Mouse (Mus musculus): Measurements from ENCODE around the gene Erp27. TPM values are rescaled to one million over a fixed set of nuclear protein-coding genes. Genes with fewer than 3 reads are reported as not detected.

Gene Erp27
- total and polyA plus RNA-seq, 3 experiments = 0.55 to 1.9 TPM; not detected in 1

GRCm38 (mm10) chr6:136938331-136939126, 16.5 kb upstream of the Erp27 start:
- dilution Hi-C loops (cut with MboI; ENCODE audit: extremely low pct_ligation_motif_present, extremely low pct_unique_long_range_greater_than_20kb, low sequenced_read_pairs) = no loop called here
- TF ChIP-seq JUND (conservative IDR thresholded peaks at IDR 0.05; ENCODE audit: low read depth, low read length) = no peak
- peak; percentile 7; the same call in 1 of the 2 replicates for TF ChIP-seq MXI1 (IDR thresholded peaks at IDR 0.05; ENCODE audit: low read depth, low read length)
- TF ChIP-seq KAT2A (IDR thresholded peaks at IDR 0.05; ENCODE audit: insufficient replicate concordance, low read length) = no peak
- peak; percentile 79; the same call in 1 of the 2 replicates for TF ChIP-seq MAZ (IDR thresholded peaks at IDR 0.05; ENCODE audit: low read depth, low read length)
- TF ChIP-seq GABPA (IDR thresholded peaks at IDR 0.05; ENCODE audit: insufficient replicate concordance, low read depth, low read length) = no peak
- peak; percentile 23; the same call in 1 of the 2 replicates for TF ChIP-seq IRF4 (IDR thresholded peaks at IDR 0.05; ENCODE audit: low read depth, low read length)
- no peak for TF ChIP-seq SMC3 (IDR thresholded peaks at IDR 0.05; ENCODE audit: low read depth, low read length)
- TF ChIP-seq ZC3H11A (IDR thresholded peaks at IDR 0.05; ENCODE audit: low read depth, low read length) = no peak
- TF ChIP-seq MYC (IDR thresholded peaks at IDR 0.05; ENCODE audit: low read depth, low read length) = 0 out of 2 replicates have a peak, but pooled peaks have one; percentile 37
- no peak for TF ChIP-seq CHD1 (IDR thresholded peaks at IDR 0.05; ENCODE audit: low read depth, low read length)
- 0 out of 2 replicates have a peak, but pooled peaks have one; percentile 0 for TF ChIP-seq ETS1 (conservative IDR thresholded peaks at IDR 0.05; ENCODE audit: low read depth, low read length)
- TF ChIP-seq BHLHE40 (IDR thresholded peaks at IDR 0.05; ENCODE audit: low read depth, low read length) = peak; percentile 28; the same call in 1 of the 2 replicates
- no peak for TF ChIP-seq UBTF (IDR thresholded peaks at IDR 0.05; ENCODE audit: low read depth, low read length)
- 0 out of 2 replicates have a peak, but pooled peaks have one; percentile 14 for TF ChIP-seq POLR2AphosphoS2 (IDR thresholded peaks at IDR 0.05; ENCODE audit: low read depth, low read length)
- TF ChIP-seq EP300 (IDR thresholded peaks at IDR 0.05; ENCODE audit: low read length) = no peak; the same call in 1 of the 2 replicates
- TF ChIP-seq MAFK (IDR thresholded peaks at IDR 0.05; ENCODE audit: insufficient replicate concordance, low read length) = no peak
- TF ChIP-seq USF2 (conservative IDR thresholded peaks at IDR 0.05; ENCODE audit: low read depth, low read length) = no peak
- peak; percentile 88 for TF ChIP-seq NRF1 (IDR thresholded peaks at IDR 0.05; ENCODE audit: low read depth, low read length)
- TF ChIP-seq NELFE (IDR thresholded peaks at IDR 0.05; ENCODE audit: low read depth, low read length) = peak; percentile 68; the same call in 1 of the 2 replicates
- TF ChIP-seq ELF1 (IDR thresholded peaks at IDR 0.05; ENCODE audit: low read depth, low read length) = no peak; the same call in 1 of the 2 replicates
- TF ChIP-seq RCOR1 (conservative IDR thresholded peaks at IDR 0.05; ENCODE audit: low read depth, low read length) = no peak
- peak; percentile 75 for TF ChIP-seq POLR2A (IDR thresholded peaks at IDR 0.05; ENCODE audit: low read depth, low read length)
- TF ChIP-seq MAX (IDR thresholded peaks at IDR 0.05; ENCODE audit: low read length) = peak; percentile 73; the same call in 1 of the 2 replicates
- TF ChIP-seq JUN (IDR thresholded peaks at IDR 0.05; ENCODE audit: insufficient read depth, low read depth, low read length) = no peak
- TF ChIP-seq HCFC1 (IDR thresholded peaks at IDR 0.05; ENCODE audit: low read depth, low read length) = no peak
- peak; percentile 51 for TF ChIP-seq CHD2 (IDR thresholded peaks at IDR 0.05; ENCODE audit: low read length)
- TF ChIP-seq SIN3A (IDR thresholded peaks at IDR 0.05; ENCODE audit: low read length) = no peak; the same call in 1 of the 2 replicates
- TF ChIP-seq USF1 (IDR thresholded peaks at IDR 0.05; ENCODE audit: low read depth, low read length) = no peak
- no peak for TF ChIP-seq ZNF384 (IDR thresholded peaks at IDR 0.05; ENCODE audit: low read depth, low read length)
- no peak for TF ChIP-seq ZKSCAN1 (IDR thresholded peaks at IDR 0.05; ENCODE audit: borderline replicate concordance, low read depth, low read length)
- TF ChIP-seq RAD21 (IDR thresholded peaks at IDR 0.05; ENCODE audit: low read depth, low read length) = no peak
- peak; percentile 78 for TF ChIP-seq ZMIZ1 (IDR thresholded peaks at IDR 0.05; ENCODE audit: low read depth, low read length)
- no peak for TF ChIP-seq PAX5 (IDR thresholded peaks at IDR 0.05; ENCODE audit: low read length)
- TF ChIP-seq TBP (conservative IDR thresholded peaks at IDR 0.05; ENCODE audit: low read depth, low read length) = peak; percentile 60; the same call in 1 of the 2 replicates
- no peak for TF ChIP-seq E2F4 (IDR thresholded peaks at IDR 0.05; ENCODE audit: insufficient replicate concordance, low read depth, low read length)
- TF ChIP-seq TCF12 (IDR thresholded peaks at IDR 0.05; ENCODE audit: low read depth, low read length) = peak; percentile 73
- TF ChIP-seq MEF2A (IDR thresholded peaks at IDR 0.05; ENCODE audit: borderline replicate concordance, low read depth, low read length) = peak; percentile 64; the same call in 1 of the 2 replicates
- no peak for TF ChIP-seq CTCF (conservative IDR thresholded peaks at IDR 0.05 in 1 of 2, IDR thresholded peaks at IDR 0.05 in 1 of 2; ENCODE audit: low read depth in 2 of 2, low read length in 2 of 2)
- Histone ChIP-seq H3K79me2 (replicated peaks; ENCODE audit: control insufficient read depth, extremely low read depth, insufficient read depth, poor library complexity, severe bottlenecking) (peaks cover 77% of the 10 kb centered on the region), H3K27ac (ENCODE audit: insufficient read depth, low read depth) (peak overlapping the region; percentile 94), H3K9me3 (replicated peaks; ENCODE audit: low read length) (no peaks in the 10 kb centered on the region), H3K27me3 (replicated peaks) (no peaks in the 10 kb centered on the region), H3K4me3 (replicated peaks in 1 of 3; ENCODE audit: low read depth in 2 of 3, low read length in 2 of 3, poor library complexity in 1 of 3) (peak overlapping the region; percentile 39 to 70 (median 58)), H3K4me2 (ENCODE audit: insufficient read depth, low read depth, poor library complexity, severe bottlenecking) (peak overlapping the region; percentile 99), H3K9ac (ENCODE audit: insufficient read depth, low read depth) (peak overlapping the region; percentile 90), H3K4me1 (ENCODE audit: control insufficient read depth in 1 of 2, insufficient read depth in 2 of 2) (peaks cover 7 to 42% of the 10 kb centered on the region in 2 experiments), H3K36me3 (replicated peaks in 1 of 2; ENCODE audit: control insufficient read depth in 1 of 2, insufficient read depth in 1 of 2, low read length in 1 of 2) (peaks cover 29 to 38% of the 10 kb centered on the region in 2 experiments)
- in situ Hi-C loops (cut with MboI; ENCODE audit: low pct_ligation_motif_present, low pct_unique_long_range_greater_than_20kb, low sequenced_read_pairs) = no loop called here
- DNase-seq (ENCODE audit: extremely low read depth) = peak; percentile 86

Measured in CH12.LX (cell line).